Mouse (Mus musculus): ENCODE results near the gene Washc3. TPM values are rescaled to one million over a fixed set of nuclear protein-coding genes. Genes with fewer than 3 reads are reported as not detected.

Washc3 gene
- polyA plus RNA-seq, 1 experiment from 2014 or later, result 48.7 TPM

- ATAC-seq (ENCODE audit: insufficient number of reproducible peaks, insufficient read depth, low FRiP score, low TSS enrichment, low read depth), result no peak
- H3K36me3 ChIP-seq, result no peaks in the 10 kb centered on the region
- no peaks in the 10 kb centered on the region for H3K27me3 ChIP-seq
- H3K4me3 ChIP-seq (replicated peaks), result no peak overlapping the region
- H3K4me2 ChIP-seq, result no peak overlapping the region
- WGBS, result 83% methylated on average over 2 of the region's 2 CpGs
- H3K9me3 ChIP-seq, result no peaks in the 10 kb centered on the region
- no peaks in the 10 kb centered on the region for H3K4me1 ChIP-seq (replicated peaks)
- H3K27ac ChIP-seq, result no peak overlapping the region
- no peak overlapping the region for H3K9ac ChIP-seq (replicated peaks)
Observed at GRCm38 (mm10) chr10:88255556-88255955, 54.7 kb downstream of the Washc3 start.

GRCm38 (mm10) chr10:88260309-88260708, 59.4 kb downstream of the Washc3 start:
- Histone ChIP-seq H3K4me1 (replicated peaks) (peaks cover 5% of the 10 kb centered on the region; the same call in 1 of the 2 replicates), H3K4me2 (no peak overlapping the region), H3K27me3 (no peaks in the 10 kb centered on the region), H3K9ac (replicated peaks) (no peak overlapping the region), H3K27ac (no peak overlapping the region), H3K36me3 (no peaks in the 10 kb centered on the region), H3K4me3 (replicated peaks) (no peak overlapping the region), H3K9me3 (no peaks in the 10 kb centered on the region)
- WGBS, result 73% methylated on average over 12 of the region's 12 CpGs
- no peak for ATAC-seq (ENCODE audit: insufficient number of reproducible peaks, insufficient read depth, low FRiP score, low TSS enrichment, low read depth)

GRCm38 (mm10) chr10:88261186-88261585, 60.3 kb downstream of the Washc3 start:
- Histone ChIP-seq H3K9me3 (no peaks in the 10 kb centered on the region), H3K9ac (replicated peaks) (no peak overlapping the region), H3K36me3 (no peaks in the 10 kb centered on the region), H3K4me2 (no peak overlapping the region), H3K4me3 (replicated peaks) (no peak overlapping the region), H3K4me1 (replicated peaks) (peaks cover 5% of the 10 kb centered on the region; the same call in 1 of the 2 replicates), H3K27ac (peak overlapping the region; percentile 3; the same call in 1 of the 2 replicates), H3K27me3 (no peaks in the 10 kb centered on the region)
- ATAC-seq (ENCODE audit: insufficient number of reproducible peaks, insufficient read depth, low FRiP score, low TSS enrichment, low read depth), result no peak
- 31% methylated on average over 3 of the region's 3 CpGs for WGBS

- ATAC-seq (ENCODE audit: insufficient number of reproducible peaks, insufficient read depth, low FRiP score, low TSS enrichment, low read depth), result no peak
- Histone ChIP-seq H3K4me2 (no peak overlapping the region), H3K36me3 (no peaks in the 10 kb centered on the region), H3K4me1 (replicated peaks) (peaks cover 5% of the 10 kb centered on the region; the same call in 1 of the 2 replicates), H3K9ac (replicated peaks) (no peak overlapping the region), H3K4me3 (replicated peaks) (no peak overlapping the region), H3K9me3 (no peaks in the 10 kb centered on the region), H3K27me3 (no peaks in the 10 kb centered on the region), H3K27ac (no peak overlapping the region)
- 68% methylated on average over 4 of the region's 4 CpGs for WGBS
Observed at GRCm38 (mm10) chr10:88263383-88263782, 62.5 kb downstream of the Washc3 start.

GRCm38 (mm10) chr10:88274045-88274444, 73.2 kb downstream of the Washc3 start:
- Histone ChIP-seq H3K4me3 (replicated peaks) (no peak overlapping the region), H3K36me3 (no peaks in the 10 kb centered on the region), H3K9me3 (no peaks in the 10 kb centered on the region), H3K9ac (replicated peaks) (no peak overlapping the region), H3K4me2 (no peak overlapping the region), H3K27ac (no peak overlapping the region), H3K27me3 (no peaks in the 10 kb centered on the region), H3K4me1 (replicated peaks) (no peaks in the 10 kb centered on the region)
- ATAC-seq (ENCODE audit: insufficient number of reproducible peaks, insufficient read depth, low FRiP score, low TSS enrichment, low read depth), result no peak
- 81% methylated on average over 5 of the region's 5 CpGs for WGBS

GRCm38 (mm10) chr10:88281699-88282098, 80.8 kb downstream of the Washc3 start:
- Histone ChIP-seq H3K9me3 (no peaks in the 10 kb centered on the region), H3K4me2 (no peak overlapping the region), H3K27ac (no peak overlapping the region), H3K4me3 (replicated peaks) (no peak overlapping the region), H3K4me1 (replicated peaks) (0 out of 2 replicates have a peak, but pooled peaks cover 3% of the 10 kb centered on the region), H3K36me3 (no peaks in the 10 kb centered on the region), H3K27me3 (no peaks in the 10 kb centered on the region), H3K9ac (replicated peaks) (no peak overlapping the region)
- WGBS, result 87% methylated on average over 3 of the region's 3 CpGs
- ATAC-seq (ENCODE audit: insufficient number of reproducible peaks, insufficient read depth, low FRiP score, low TSS enrichment, low read depth), result no peak

GRCm38 (mm10) chr10:88284343-88284990, 83.6 kb downstream of the Washc3 start:
- Histone ChIP-seq H3K9ac (replicated peaks) (no peak overlapping the region), H3K27ac (no peak overlapping the region), H3K4me2 (no peak overlapping the region), H3K36me3 (no peaks in the 10 kb centered on the region), H3K9me3 (no peaks in the 10 kb centered on the region), H3K4me1 (replicated peaks) (0 out of 2 replicates have a peak, but pooled peaks cover 5% of the 10 kb centered on the region), H3K4me3 (replicated peaks) (no peak overlapping the region), H3K27me3 (no peaks in the 10 kb centered on the region)
- no peak for ATAC-seq (ENCODE audit: insufficient number of reproducible peaks, insufficient read depth, low FRiP score, low TSS enrichment, low read depth)
- 86% methylated on average over 4 of the region's 4 CpGs for whole genome bisulfite sequencing

GRCm38 (mm10) chr10:88287261-88287660, 86.4 kb downstream of the Washc3 start:
- no peaks in the 10 kb centered on the region for H3K27me3 ChIP-seq
- H3K9me3 ChIP-seq, result no peaks in the 10 kb centered on the region
- no peak overlapping the region for H3K4me3 ChIP-seq (replicated peaks)
- no peak overlapping the region for H3K9ac ChIP-seq (replicated peaks)
- 80% methylated on average over 8 of the region's 8 CpGs for WGBS
- no peak for ATAC-seq (ENCODE audit: insufficient number of reproducible peaks, insufficient read depth, low FRiP score, low TSS enrichment, low read depth)
- 0 out of 2 replicates have a peak, but pooled peaks cover 5% of the 10 kb centered on the region for H3K4me1 ChIP-seq (replicated peaks)
- no peak overlapping the region for H3K4me2 ChIP-seq
- H3K27ac ChIP-seq, result no peak overlapping the region
- no peaks in the 10 kb centered on the region for H3K36me3 ChIP-seq

- WGBS, result 87% methylated on average over 10 of the region's 10 CpGs
- Histone ChIP-seq H3K4me1 (replicated peaks) (0 out of 2 replicates have a peak, but pooled peaks cover 5% of the 10 kb centered on the region), H3K4me3 (replicated peaks) (no peak overlapping the region), H3K27ac (no peak overlapping the region), H3K4me2 (no peak overlapping the region), H3K9ac (replicated peaks) (no peak overlapping the region), H3K27me3 (no peaks in the 10 kb centered on the region), H3K9me3 (no peaks in the 10 kb centered on the region), H3K36me3 (no peaks in the 10 kb centered on the region)
- ATAC-seq (ENCODE audit: insufficient number of reproducible peaks, insufficient read depth, low FRiP score, low TSS enrichment, low read depth), result no peak
Observed at GRCm38 (mm10) chr10:88288061-88288460, 87.2 kb downstream of the Washc3 start.

- no peak for ATAC-seq (ENCODE audit: insufficient number of reproducible peaks, insufficient read depth, low FRiP score, low TSS enrichment, low read depth)
- H3K27ac ChIP-seq, result no peak overlapping the region
- no peaks in the 10 kb centered on the region for H3K27me3 ChIP-seq
- H3K9me3 ChIP-seq, result peaks cover 5% of the 10 kb centered on the region; the same call in 1 of the 2 replicates
- no peak overlapping the region for H3K9ac ChIP-seq (replicated peaks)
- H3K36me3 ChIP-seq, result no peaks in the 10 kb centered on the region
- WGBS, result 85% methylated on average over 6 of the region's 6 CpGs
- no peak overlapping the region for H3K4me3 ChIP-seq (replicated peaks)
- H3K4me1 ChIP-seq (replicated peaks), result no peaks in the 10 kb centered on the region
- no peak overlapping the region for H3K4me2 ChIP-seq
Observed at GRCm38 (mm10) chr10:88295091-88295490, 94.2 kb downstream of the Washc3 start.

All from limb, embryonic 12.5 days (tissue).